ENCODE assay signal across 14 mouse cellular contexts in the genomic region with DNA sequence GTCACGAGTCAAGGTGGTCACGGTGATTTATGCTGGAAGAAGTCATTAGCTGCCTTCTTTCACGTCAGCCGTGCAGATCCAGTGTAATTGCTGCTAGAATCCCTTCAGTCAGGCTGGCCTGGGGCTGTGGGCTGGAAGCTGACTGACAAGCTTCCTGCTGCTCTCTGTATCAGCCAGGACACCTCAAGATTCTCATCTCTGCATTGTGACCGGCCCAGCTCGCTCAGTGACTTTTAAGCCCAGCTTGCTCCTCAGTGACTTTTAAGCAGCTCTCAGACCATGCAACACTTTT.
DNase-seq lines count a peak whose midpoint lies in the region; ATAC-seq lines count a peak whose summit lies in the region.
"Had no signal": no experiment of that assay in that cellular context is flagged by ENCODE, and none has a peak within 500 bp of the region (broad histone marks: within the 10 kb centered on the region; RNA-seq: fewer than 3 reads in every experiment).

No protein-coding gene starts in this region.

- peaks cover 4% of the 10 kb centered on the region; the same call in 1 of the 2 replicates for H3K9me3 ChIP-seq in midbrain, embryonic 11.5 days (ENCODE audit: control insufficient read depth, low read length)
- no peaks in the 10 kb centered on the region for H3K9me3 ChIP-seq in midbrain, embryonic 16.5 days (replicated peaks; ENCODE audit: control insufficient read depth, low read length, poor library complexity, severe bottlenecking)
- peaks cover 7% of the 10 kb centered on the region; the same call in 1 of the 2 replicates for H3K9me3 ChIP-seq in limb, embryonic 10.5 days (replicated peaks)
- peaks cover 5% of the 10 kb centered on the region for H3K9me3 ChIP-seq in stomach, embryonic 16.5 days (replicated peaks; ENCODE audit: control insufficient read depth, low read length)

- H3K27me3 ChIP-seq in midbrain, embryonic 11.5 days (ENCODE audit: control insufficient read depth, insufficient read depth, low read length) = no peaks in the 10 kb centered on the region
- H3K27me3 ChIP-seq in midbrain, embryonic 16.5 days (ENCODE audit: control insufficient read depth, insufficient read depth, low read depth, low read length) = no peaks in the 10 kb centered on the region
- H3K27me3 ChIP-seq in limb, embryonic 10.5 days (ENCODE audit: low read depth, poor library complexity, severe bottlenecking) = no peaks in the 10 kb centered on the region
- no peaks in the 10 kb centered on the region for H3K27me3 ChIP-seq in stomach, embryonic 16.5 days (ENCODE audit: control insufficient read depth, insufficient read depth, low read length)
- H3K27me3 ChIP-seq: Patski had no signal

- no peaks in the 10 kb centered on the region for H3K36me3 ChIP-seq in midbrain, embryonic 11.5 days (ENCODE audit: control insufficient read depth, insufficient read depth, low read length)
- H3K36me3 ChIP-seq in midbrain, embryonic 16.5 days (ENCODE audit: control insufficient read depth, insufficient read depth, low read length) = no peaks in the 10 kb centered on the region
- no peaks in the 10 kb centered on the region for H3K36me3 ChIP-seq in limb, embryonic 10.5 days
- no peaks in the 10 kb centered on the region; the same call in 1 of the 2 replicates for H3K36me3 ChIP-seq in stomach, embryonic 16.5 days (ENCODE audit: control insufficient read depth, insufficient read depth, low read length)

- no peaks in the 10 kb centered on the region; the same call in 1 of the 2 replicates for H3K4me1 ChIP-seq in midbrain, embryonic 11.5 days (ENCODE audit: control insufficient read depth, insufficient read depth, low read length)
- peaks cover 2% of the 10 kb centered on the region; the same call in 1 of the 2 replicates for H3K4me1 ChIP-seq in midbrain, embryonic 16.5 days (ENCODE audit: control insufficient read depth, insufficient read depth, low read length)
- peaks cover 31% of the 10 kb centered on the region for H3K4me1 ChIP-seq in limb, embryonic 10.5 days
- peaks cover 11% of the 10 kb centered on the region; the same call in 1 of the 2 replicates for H3K4me1 ChIP-seq in stomach, embryonic 16.5 days (ENCODE audit: control insufficient read depth, insufficient read depth, low read length)

- H3K4me3 ChIP-seq in midbrain, embryonic 11.5 days (ENCODE audit: low read depth, low read length) = no peak overlapping the region
- H3K4me3 ChIP-seq in midbrain, embryonic 16.5 days (ENCODE audit: low read depth, low read length) = no peak overlapping the region
- H3K4me3 ChIP-seq in limb, embryonic 10.5 days = no peak overlapping the region
- no peak overlapping the region for H3K4me3 ChIP-seq in stomach, embryonic 16.5 days (replicated peaks; ENCODE audit: low read length)

- no peak overlapping the region for H3K9ac ChIP-seq in midbrain, embryonic 11.5 days (ENCODE audit: low read length)
- H3K9ac ChIP-seq in midbrain, embryonic 16.5 days (ENCODE audit: low read depth, low read length) = no peak overlapping the region
- H3K9ac ChIP-seq in stomach, embryonic 16.5 days (ENCODE audit: low read length) = no peak overlapping the region

- WGBS in midbrain, embryonic 11.5 days = 54% methylated on average over 6 of the region's 6 CpGs
- 37% methylated on average over 6 of the region's 6 CpGs for whole genome bisulfite sequencing in midbrain, embryonic 16.5 days
- WGBS in limb, embryonic 10.5 days = 43% methylated on average over 6 of the region's 6 CpGs
- 30% methylated on average over 6 of the region's 6 CpGs for WGBS in stomach, embryonic 16.5 days

- peak; percentile 27 to 32 for DNase-seq in cerebellum, postnatal 10 days
- DNase-seq in cerebellum, adult 8-10 months = no peak
- DNase-seq in midbrain, embryonic 11.5 days (ENCODE audit: low spot score, missing footprints) = peak; percentile 84
- DNase-seq in limb, embryonic 10.5 days (ENCODE audit: low spot score) = peak; percentile 48
- no peak for DNase-seq in gastrocnemius, adult 8-10 months (ENCODE audit: low spot score in 2 of 2)
- no peak for DNase-seq in heart, postnatal 4 days
- DNase-seq: heart, adult 11 months; kidney, postnatal 25 days; layer of hippocampus, postnatal 36 days; lung, adult 2 months; right cerebral cortex, postnatal 25 days had no signal

- no peak overlapping the region for H3K27ac ChIP-seq in midbrain, embryonic 11.5 days (ENCODE audit: low read depth, low read length)
- H3K27ac ChIP-seq in midbrain, embryonic 16.5 days (ENCODE audit: low read length) = no peak overlapping the region
- peak overlapping the region; percentile 64 for H3K27ac ChIP-seq in limb, embryonic 10.5 days
- peak overlapping the region; percentile 53; the same call in 1 of the 2 replicates for H3K27ac ChIP-seq in stomach, embryonic 16.5 days (ENCODE audit: low read length)

- no peak overlapping the region for H3K4me2 ChIP-seq in midbrain, embryonic 11.5 days
- H3K4me2 ChIP-seq in midbrain, embryonic 16.5 days (ENCODE audit: low read length) = no peak overlapping the region
- no peak overlapping the region for H3K4me2 ChIP-seq in stomach, embryonic 16.5 days (ENCODE audit: low read depth, low read length)

- ATAC-seq in midbrain, embryonic 11.5 days (ENCODE audit: low FRiP score) = no peak
- ATAC-seq in midbrain, embryonic 16.5 days = no peak
- ATAC-seq in stomach, embryonic 16.5 days (ENCODE audit: insufficient read depth, low FRiP score) = no peak
- ATAC-seq: Patski had no signal

Comparison
In these comparisons a context has a peak if more than half of its experiments do, and no peak if none do; other contexts are left out.
1. DNase-seq: peak in cerebellum, postnatal 10 days (2 of 2), midbrain, embryonic 11.5 days (single experiment) and limb, embryonic 10.5 days (single experiment); none in cerebellum, adult 8-10 months (single experiment), gastrocnemius, adult 8-10 months (0 of 2) and heart, postnatal 4 days (single experiment).
2. H3K27ac ChIP-seq: peak in limb, embryonic 10.5 days (single experiment) and stomach, embryonic 16.5 days (single experiment); none in midbrain, embryonic 11.5 days (single experiment) and midbrain, embryonic 16.5 days (single experiment).